Mouse (Mus musculus): Measurements from ENCODE around the gene Spa17.

GRCm38 (mm10) chr9:37554279-37554678, 59.2 kb downstream of the Spa17 start:
- TF ChIP-seq CTCF (IDR thresholded peaks at IDR 0.05; ENCODE audit: borderline replicate concordance, control insufficient read depth, extremely low read depth, insufficient read depth, low read length, poor library complexity), result no peak
- TF ChIP-seq POLR2A (IDR thresholded peaks at IDR 0.05; ENCODE audit: control insufficient read depth, extremely low read depth, insufficient read depth, low read length, poor library complexity), result no peak
